Comparison of ENCODE assay signal across 8 mouse cellular contexts in genomic region chr11:120648001-120648476, GRCm38 (mm10). TPM values are rescaled to one million over a fixed set of nuclear protein-coding genes. Genes with fewer than 3 reads are reported as not detected.
DNase-seq lines count a peak whose midpoint lies in the region; ATAC-seq and TF ChIP-seq lines count a peak whose summit lies in the region.

Myadml2 (minus strand) TSS chr11:120648158.

- peak within 1 kb of the TSS; percentile 22; the same call in 1 of the 2 replicates for H3K4me2 ChIP-seq in forebrain, embryonic 11.5 days (ENCODE audit: low read depth, low read length, severe bottlenecking)
- peak within 1 kb of the TSS; percentile 78 for H3K4me2 ChIP-seq in heart, postnatal 0 days (ENCODE audit: low read depth, low read length)
- H3K4me2 ChIP-seq in liver, embryonic 11.5 days, result peak within 1 kb of the TSS; percentile 71

- H3K4me3 ChIP-seq in left cerebral cortex, adult 2 months, result peak within 1 kb of the TSS; percentile 61
- no peak within 1 kb of the TSS for H3K4me3 ChIP-seq in forebrain, embryonic 11.5 days (ENCODE audit: low read depth, low read length)
- peak within 1 kb of the TSS; percentile 58 for H3K4me3 ChIP-seq in heart, postnatal 0 days (ENCODE audit: low read depth, low read length)
- H3K4me3 ChIP-seq in liver, embryonic 11.5 days (ENCODE audit: low read depth, low read length), result peak within 1 kb of the TSS; percentile 39
- H3K4me3 ChIP-seq in olfactory bulb, adult 2 months (ENCODE audit: insufficient read depth, low read depth, low read length), result peak within 1 kb of the TSS; percentile 75

- no peak for DNase-seq in left cerebral cortex, adult 2 months (ENCODE audit: extremely low spot score in 1 of 2, low spot score in 2 of 2)
- no peak for DNase-seq in left cerebral cortex, postnatal 4 days
- DNase-seq in ZHBTc4 (ENCODE audit: low read depth, low spot score), result peak; percentile 84
- DNase-seq in forebrain, embryonic 11.5 days (ENCODE audit: low spot score), result no peak
- DNase-seq in heart, postnatal 0 days (ENCODE audit: low spot score), result peak; percentile 80
- peak; percentile 65 for DNase-seq in liver, embryonic 11.5 days (ENCODE audit: low spot score)
- DNase-seq in urinary bladder, postnatal 10 days (ENCODE audit: low spot score), result no peak

- H3K27me3 ChIP-seq in forebrain, embryonic 11.5 days (ENCODE audit: control insufficient read depth, insufficient read depth, low read length), result no peaks in the 10 kb centered on the region
- no peaks in the 10 kb centered on the region for H3K27me3 ChIP-seq in heart, postnatal 0 days (ENCODE audit: control insufficient read depth, insufficient read depth, low read length)
- peaks cover 9% of the 10 kb centered on the region; the same call in 1 of the 2 replicates for H3K27me3 ChIP-seq in liver, embryonic 11.5 days (replicated peaks; ENCODE audit: control insufficient read depth, insufficient read depth, low read length)

- no peaks in the 10 kb centered on the region for H3K36me3 ChIP-seq in forebrain, embryonic 11.5 days (ENCODE audit: control insufficient read depth, insufficient read depth, low read length)
- H3K36me3 ChIP-seq in heart, postnatal 0 days (replicated peaks; ENCODE audit: control insufficient read depth, insufficient read depth, low read length), result no peaks in the 10 kb centered on the region
- H3K36me3 ChIP-seq in liver, embryonic 11.5 days (ENCODE audit: control insufficient read depth, insufficient read depth, low read length), result no peaks in the 10 kb centered on the region

- no peaks in the 10 kb centered on the region for H3K9me3 ChIP-seq in forebrain, embryonic 11.5 days (ENCODE audit: control insufficient read depth, low read length)
- H3K9me3 ChIP-seq in heart, postnatal 0 days (replicated peaks; ENCODE audit: control insufficient read depth, low read length), result no peaks in the 10 kb centered on the region
- H3K9me3 ChIP-seq in liver, embryonic 11.5 days (ENCODE audit: control insufficient read depth, low read length), result no peaks in the 10 kb centered on the region

- TF ChIP-seq POLR2A in olfactory bulb, adult 2 months (IDR thresholded peaks at IDR 0.05; ENCODE audit: insufficient read depth, low read depth, low read length), result peak; percentile 64

- ATAC-seq in forebrain, embryonic 11.5 days (replicated peaks; ENCODE audit: low FRiP score), result no peak
- ATAC-seq in heart, postnatal 0 days (ENCODE audit: insufficient read depth, low read depth), result peak; percentile 83
- no peak for ATAC-seq in liver, embryonic 11.5 days (replicated peaks; ENCODE audit: low FRiP score)

- peak; percentile 44; the same call in 1 of the 2 replicates for TF ChIP-seq EP300 in heart, postnatal 0 days (IDR thresholded peaks at IDR 0.05; ENCODE audit: low read depth)

- peak within 1 kb of the TSS; percentile 35 for H3K9ac ChIP-seq in forebrain, embryonic 11.5 days (ENCODE audit: low read length)
- H3K9ac ChIP-seq in heart, postnatal 0 days (replicated peaks; ENCODE audit: low read depth, low read length), result peak within 1 kb of the TSS; percentile 79
- peak within 1 kb of the TSS; percentile 56 for H3K9ac ChIP-seq in liver, embryonic 11.5 days (ENCODE audit: low read depth, low read length)

- peak within 1 kb of the TSS; percentile 92 for H3K27ac ChIP-seq in left cerebral cortex, adult 2 months
- no peak within 1 kb of the TSS for H3K27ac ChIP-seq in forebrain, embryonic 11.5 days (ENCODE audit: low read depth, low read length)
- H3K27ac ChIP-seq in heart, postnatal 0 days (ENCODE audit: low read depth), result peak within 1 kb of the TSS; percentile 97
- H3K27ac ChIP-seq in liver, embryonic 11.5 days (ENCODE audit: low read depth, low read length), result no peak within 1 kb of the TSS
- H3K27ac ChIP-seq in olfactory bulb, adult 2 months (ENCODE audit: insufficient read depth, low read depth, low read length), result peak within 1 kb of the TSS; percentile 97

- peaks cover 7% of the 10 kb centered on the region; the same call in 1 of the 2 replicates for H3K4me1 ChIP-seq in forebrain, embryonic 11.5 days (replicated peaks; ENCODE audit: control insufficient read depth, insufficient read depth, low read length)
- peaks cover 18% of the 10 kb centered on the region for H3K4me1 ChIP-seq in heart, postnatal 0 days (ENCODE audit: control insufficient read depth, insufficient read depth)
- H3K4me1 ChIP-seq in liver, embryonic 11.5 days (replicated peaks; ENCODE audit: control insufficient read depth, insufficient read depth, low read length), result peaks cover 16% of the 10 kb centered on the region
- H3K4me1 ChIP-seq in olfactory bulb, adult 2 months (ENCODE audit: control insufficient read depth, insufficient read depth, low read length), result peaks cover 23% of the 10 kb centered on the region

- intact Hi-C loops in left cerebral cortex, adult 2 months (cut with DNase I), result no loop called here
- intact Hi-C loops in left cerebral cortex, postnatal 4 days (cut with DNase I), result no loop called here

- no peak for TF ChIP-seq CTCF in left cerebral cortex, adult 2 months (IDR thresholded peaks at IDR 0.05)
- TF ChIP-seq CTCF in heart, postnatal 0 days (IDR thresholded peaks at IDR 0.05; ENCODE audit: low read depth), result no peak
- TF ChIP-seq CTCF in olfactory bulb, adult 2 months (IDR thresholded peaks at IDR 0.05; ENCODE audit: insufficient read depth, low read depth, low read length), result no peak

- WGBS in forebrain, embryonic 11.5 days, result 8% methylated on average over 13 of the region's 13 CpGs
- WGBS in heart, postnatal 0 days, result 2% methylated on average over 13 of the region's 13 CpGs
- WGBS in liver, embryonic 11.5 days, result 9% methylated on average over 13 of the region's 13 CpGs
- WGBS in olfactory bulb, adult 2 months, result 5% methylated on average over 13 of the region's 13 CpGs

RNA-seq across cellular contexts. Expression of gene Myadml2, which starts in this region (rescaled TPM):
- total RNA-seq in left cerebral cortex, adult 2 months (2021), result 1 to 10 TPM; 6.9 to 8.8 TPM
- total RNA-seq in left cerebral cortex, postnatal 4 days (2021), result 1 to 10 TPM; 1.0 to 2.9 TPM
- 0.51 TPM in 1 of 2 replicates, not detected in the other for polyA plus RNA-seq in forebrain, embryonic 11.5 days (2014; fragmentation: Nextera tagmentation; extraction: Ambion mirVana)
- 27.8 and 29.3 TPM in 2 replicates for total RNA-seq in heart, postnatal 0 days (2014; rRNA removed; ENCODE audit: low replicate concordance)
- 32.7 and 33.5 TPM in 2 replicates for polyA plus RNA-seq in heart, postnatal 0 days (2015; fragmentation: Nextera tagmentation; extraction: Ambion mirVana)
- polyA plus RNA-seq in liver, embryonic 11.5 days (2014; fragmentation: Nextera tagmentation; extraction: Ambion mirVana), result 0.34 and 0.60 TPM in 2 replicates
- polyA plus RNA-seq in olfactory bulb, adult 2 months (2012; ENCODE audit: insufficient read depth, insufficient read length, low replicate concordance, missing spikeins), result not detected in 2 replicates

Comparison
In these comparisons a context has a peak if more than half of its experiments do, and no peak if none do; other contexts are left out.
1. RNA of gene Myadml2 (polyA plus RNA-seq): 32.7 to 33.5 TPM in heart, postnatal 0 days; 0.34 to 0.60 TPM in liver, embryonic 11.5 days, 0.51 TPM in forebrain, embryonic 11.5 days and not detected in olfactory bulb, adult 2 months; every median in the first group is over 10 times any median in the second.
2. Peak in DNase-seq, H3K4me3 ChIP-seq, H3K9ac ChIP-seq and H3K4me2 ChIP-seq in liver, embryonic 11.5 days; RNA of the gene not detected or under 1 TPM.
3. DNase-seq: peak in ZHBTc4 (single experiment) and heart, postnatal 0 days (single experiment); none in left cerebral cortex, adult 2 months (0 of 2), left cerebral cortex, postnatal 4 days (single experiment), forebrain, embryonic 11.5 days (single experiment) and urinary bladder, postnatal 10 days (single experiment).
4. H3K27ac ChIP-seq: peak in left cerebral cortex, adult 2 months (single experiment), heart, postnatal 0 days (single experiment) and olfactory bulb, adult 2 months (single experiment); none in forebrain, embryonic 11.5 days (single experiment) and liver, embryonic 11.5 days (single experiment).
5. H3K4me2 ChIP-seq: peak in every context shown above with its lines; median percentile 78 in heart, postnatal 0 days; 71 in liver, embryonic 11.5 days; 22 in forebrain, embryonic 11.5 days.
6. Peak in every context shown above with its lines, with median percentiles within 50 percentile points of each other: H3K9ac ChIP-seq.